Mouse (Mus musculus): ENCODE measurements at regions not wholly inside any gene's neighbourhood (a gene's known extent, or its start where the extent isn't known, plus 50 kb on each side); places are given as distances from the start of the nearest gene placed in this dataset.

DNA sequence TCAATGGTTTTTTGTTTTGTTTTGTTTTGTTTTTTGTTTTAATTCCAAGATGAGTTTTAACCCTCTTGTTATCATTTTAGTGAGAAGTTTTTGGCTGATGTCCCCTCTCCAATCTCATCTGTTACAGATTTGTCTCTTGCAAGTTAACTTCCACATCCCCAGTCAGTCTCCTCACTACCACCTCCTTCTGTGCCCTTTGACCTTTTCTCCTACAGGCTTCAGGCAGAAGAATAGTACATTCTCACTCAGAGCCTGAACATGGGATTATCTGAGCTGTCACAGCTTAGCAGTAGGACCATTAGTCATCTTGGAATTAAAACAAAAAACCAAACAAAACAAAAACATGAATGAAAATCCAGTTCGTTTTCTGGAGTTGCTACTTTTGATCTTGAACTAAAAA, 206.8 kb upstream of the Map3k7 start:
- peaks cover 5% of the 10 kb centered on the region; the same call in 1 of the 2 replicates for H3K4me1 ChIP-seq (ENCODE audit: control insufficient read depth, insufficient read depth, low read length)
- no peak overlapping the region; the same call in 1 of the 2 replicates for H3K27ac ChIP-seq (ENCODE audit: low read depth, low read length)
- no peaks in the 10 kb centered on the region for H3K27me3 ChIP-seq (ENCODE audit: control insufficient read depth, insufficient read depth, low read length)
- no peaks in the 10 kb centered on the region for H3K9me3 ChIP-seq (ENCODE audit: control insufficient read depth, low read length)
- whole genome bisulfite sequencing = 45% methylated on average over 1 of the region's 1 CpGs
- no peak overlapping the region for H3K4me2 ChIP-seq (replicated peaks; ENCODE audit: low read depth, low read length)
- H3K9ac ChIP-seq (ENCODE audit: low read depth, low read length) = no peak overlapping the region
- H3K36me3 ChIP-seq (ENCODE audit: control insufficient read depth, insufficient read depth, low read length) = no peaks in the 10 kb centered on the region
- H3K4me3 ChIP-seq (ENCODE audit: low read length) = no peak overlapping the region
- ATAC-seq (ENCODE audit: low FRiP score, low TSS enrichment) = 0 out of 2 replicates have a peak, but pooled peaks have one; percentile 18

GRCm38 (mm10) chr4:31760116-31760515, 203.8 kb upstream of the Map3k7 start:
- 66% methylated on average over 4 of the region's 4 CpGs for WGBS
- Histone ChIP-seq H3K4me3 (ENCODE audit: low read length) (no peak overlapping the region), H3K27ac (ENCODE audit: low read depth, low read length) (no peak overlapping the region), H3K9me3 (ENCODE audit: control insufficient read depth, low read length) (no peaks in the 10 kb centered on the region), H3K27me3 (ENCODE audit: control insufficient read depth, insufficient read depth, low read length) (no peaks in the 10 kb centered on the region), H3K4me2 (replicated peaks; ENCODE audit: low read depth, low read length) (no peak overlapping the region), H3K4me1 (ENCODE audit: control insufficient read depth, insufficient read depth, low read length) (peaks cover 5% of the 10 kb centered on the region; the same call in 1 of the 2 replicates), H3K36me3 (ENCODE audit: control insufficient read depth, insufficient read depth, low read length) (no peaks in the 10 kb centered on the region), H3K9ac (ENCODE audit: low read depth, low read length) (no peak overlapping the region)
- ATAC-seq (ENCODE audit: low FRiP score, low TSS enrichment) = no peak

DNA sequence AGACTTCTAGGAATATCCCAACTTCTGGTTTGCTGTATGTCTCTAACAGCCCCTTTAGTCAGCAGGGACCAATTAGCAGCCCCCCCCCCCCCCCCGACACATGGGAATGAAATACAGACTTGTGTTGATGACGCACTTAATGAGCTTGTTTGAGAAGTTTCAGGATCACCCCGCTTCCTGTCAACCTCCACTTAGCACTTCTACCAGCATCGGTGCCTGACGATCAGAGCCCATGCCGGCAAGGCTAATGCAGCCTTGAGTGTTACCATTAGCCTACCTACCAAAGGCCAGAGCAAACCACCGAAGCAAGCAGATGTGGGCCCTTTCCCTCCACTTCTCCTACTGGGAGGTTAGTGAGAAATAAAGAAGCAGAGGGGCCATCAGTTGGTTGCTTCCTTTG, 201.7 kb upstream of the Map3k7 start:
- Histone ChIP-seq H3K27ac (ENCODE audit: low read depth, low read length) (no peak overlapping the region), H3K36me3 (ENCODE audit: control insufficient read depth, insufficient read depth, low read length) (no peaks in the 10 kb centered on the region), H3K9ac (ENCODE audit: low read depth, low read length) (no peak overlapping the region), H3K27me3 (ENCODE audit: control insufficient read depth, insufficient read depth, low read length) (no peaks in the 10 kb centered on the region), H3K4me1 (ENCODE audit: control insufficient read depth, insufficient read depth, low read length) (no peaks in the 10 kb centered on the region; the same call in 1 of the 2 replicates), H3K9me3 (ENCODE audit: control insufficient read depth, low read length) (no peaks in the 10 kb centered on the region), H3K4me3 (ENCODE audit: low read length) (no peak overlapping the region), H3K4me2 (replicated peaks; ENCODE audit: low read depth, low read length) (no peak overlapping the region)
- no peak for ATAC-seq (ENCODE audit: low FRiP score, low TSS enrichment)
- 76% methylated on average over 7 of the region's 7 CpGs for WGBS

DNA sequence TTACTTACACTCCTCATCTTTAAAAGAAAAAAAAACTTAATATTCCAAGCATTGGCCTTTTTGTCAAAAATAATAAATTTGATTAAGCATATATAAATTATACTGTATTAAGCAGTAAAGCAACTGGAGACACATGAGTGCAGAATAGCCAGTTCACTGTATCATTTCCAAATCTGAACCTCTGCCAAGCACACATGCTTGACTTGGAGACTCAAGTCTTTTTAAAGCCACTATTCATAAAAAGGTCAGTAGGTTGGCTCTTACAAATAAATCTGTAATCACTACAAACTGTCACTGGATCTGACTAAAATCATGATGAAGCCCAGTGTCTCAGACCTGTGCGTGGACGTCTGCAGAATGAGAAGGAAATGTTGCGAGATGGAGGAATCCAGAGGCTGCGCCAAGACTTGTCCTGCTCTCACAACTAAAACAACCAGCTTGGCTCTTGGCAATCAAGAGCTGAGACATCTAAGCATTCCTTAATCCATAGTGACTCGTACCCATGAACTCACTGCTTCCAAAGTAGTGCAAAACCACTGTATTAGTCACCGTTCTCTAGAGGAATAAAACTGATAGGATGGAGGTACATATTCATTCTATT, 195.8 kb upstream of the Map3k7 start:
- Histone ChIP-seq H3K9ac (ENCODE audit: low read depth, low read length) (no peak overlapping the region), H3K4me3 (ENCODE audit: low read length) (no peak overlapping the region), H3K36me3 (ENCODE audit: control insufficient read depth, insufficient read depth, low read length) (no peaks in the 10 kb centered on the region), H3K4me2 (replicated peaks; ENCODE audit: low read depth, low read length) (no peak overlapping the region), H3K9me3 (ENCODE audit: control insufficient read depth, low read length) (no peaks in the 10 kb centered on the region), H3K27me3 (ENCODE audit: control insufficient read depth, insufficient read depth, low read length) (no peaks in the 10 kb centered on the region), H3K27ac (ENCODE audit: low read depth, low read length) (no peak overlapping the region), H3K4me1 (ENCODE audit: control insufficient read depth, insufficient read depth, low read length) (0 out of 2 replicates have a peak, but pooled peaks cover 4% of the 10 kb centered on the region)
- ATAC-seq (ENCODE audit: low FRiP score, low TSS enrichment) = peak; percentile 63; the same call in 1 of the 2 replicates
- 71% methylated on average over 6 of the region's 6 CpGs for WGBS

DNA sequence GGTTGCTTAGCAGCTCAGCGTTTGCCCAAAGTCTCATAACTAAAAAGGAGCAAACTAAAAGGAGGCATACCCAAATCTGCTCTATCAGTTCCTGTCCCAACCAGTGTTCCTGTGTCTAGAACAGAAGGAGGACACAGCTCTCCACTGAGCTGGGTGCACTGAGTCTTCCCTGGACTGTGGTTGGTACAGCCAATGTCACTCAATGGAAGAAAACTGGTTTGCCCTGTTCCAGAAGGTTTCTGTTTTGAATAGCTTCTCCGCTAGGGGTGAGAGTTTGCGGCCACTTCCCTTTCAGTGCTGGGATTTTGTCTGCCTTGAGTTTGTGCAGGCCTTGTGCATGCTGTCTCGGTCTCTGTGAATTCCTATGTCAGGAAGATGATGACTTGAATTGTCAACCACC, 194.6 kb upstream of the Map3k7 start:
- H3K4me1 ChIP-seq (ENCODE audit: control insufficient read depth, insufficient read depth, low read length) = 0 out of 2 replicates have a peak, but pooled peaks cover 4% of the 10 kb centered on the region
- H3K4me3 ChIP-seq (ENCODE audit: low read length) = no peak overlapping the region
- no peak overlapping the region for H3K27ac ChIP-seq (ENCODE audit: low read depth, low read length)
- no peaks in the 10 kb centered on the region for H3K36me3 ChIP-seq (ENCODE audit: control insufficient read depth, insufficient read depth, low read length)
- no peak overlapping the region for H3K9ac ChIP-seq (ENCODE audit: low read depth, low read length)
- no peak overlapping the region for H3K4me2 ChIP-seq (replicated peaks; ENCODE audit: low read depth, low read length)
- H3K9me3 ChIP-seq (ENCODE audit: control insufficient read depth, low read length) = no peaks in the 10 kb centered on the region
- WGBS = 85% methylated on average over 4 of the region's 4 CpGs
- no peak for ATAC-seq (ENCODE audit: low FRiP score, low TSS enrichment)
- no peaks in the 10 kb centered on the region for H3K27me3 ChIP-seq (ENCODE audit: control insufficient read depth, insufficient read depth, low read length)

- H3K4me2 ChIP-seq (replicated peaks; ENCODE audit: low read depth, low read length) = no peak overlapping the region
- no peak overlapping the region for H3K9ac ChIP-seq (ENCODE audit: low read depth, low read length)
- WGBS = 74% methylated on average over 1 of the region's 1 CpGs
- no peaks in the 10 kb centered on the region for H3K4me1 ChIP-seq (ENCODE audit: control insufficient read depth, insufficient read depth, low read length)
- H3K9me3 ChIP-seq (ENCODE audit: control insufficient read depth, low read length) = no peaks in the 10 kb centered on the region
- H3K36me3 ChIP-seq (ENCODE audit: control insufficient read depth, insufficient read depth, low read length) = no peaks in the 10 kb centered on the region
- H3K4me3 ChIP-seq (ENCODE audit: low read length) = no peak overlapping the region
- no peak for ATAC-seq (ENCODE audit: low FRiP score, low TSS enrichment)
- no peaks in the 10 kb centered on the region for H3K27me3 ChIP-seq (ENCODE audit: control insufficient read depth, insufficient read depth, low read length)
- no peak overlapping the region for H3K27ac ChIP-seq (ENCODE audit: low read depth, low read length)
Measured at GRCm38 (mm10) chr4:31786284-31786683, 177.6 kb upstream of the Map3k7 start.

DNA sequence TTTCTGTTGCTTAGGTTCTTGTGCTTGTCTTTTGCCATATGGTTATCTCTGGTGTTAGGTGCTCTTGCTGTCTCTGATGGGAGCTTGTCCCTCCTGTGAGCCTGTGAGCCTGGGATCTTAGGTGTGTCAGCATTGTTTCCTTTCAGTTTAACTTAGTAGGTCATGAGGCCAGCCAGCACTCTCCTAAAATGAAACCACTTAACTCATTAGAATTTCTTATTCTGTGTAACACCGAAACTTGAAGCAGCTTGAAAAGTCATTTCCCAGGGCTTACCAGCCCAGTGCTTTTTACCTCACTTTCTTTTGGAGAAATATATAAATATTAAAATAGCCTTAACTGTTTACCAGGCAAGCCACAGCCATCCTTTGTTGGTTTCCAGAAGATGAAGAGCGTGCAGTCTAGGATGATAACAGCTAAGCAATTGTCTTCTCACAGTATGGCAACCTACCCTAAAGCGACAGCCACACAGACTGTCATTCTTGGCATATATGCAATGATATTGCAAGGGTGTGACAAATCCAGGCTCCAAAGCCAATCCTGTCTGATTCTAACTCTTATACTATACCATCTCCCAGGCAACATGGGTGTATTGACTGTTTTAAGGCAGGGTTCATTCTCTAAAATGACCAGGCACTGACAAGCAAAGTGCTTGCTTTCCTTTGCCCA, 146.2 kb upstream of the Map3k7 start:
- Histone ChIP-seq H3K4me1 (ENCODE audit: control insufficient read depth, insufficient read depth, low read length) (no peaks in the 10 kb centered on the region), H3K27me3 (ENCODE audit: control insufficient read depth, insufficient read depth, low read length) (no peaks in the 10 kb centered on the region), H3K9me3 (ENCODE audit: control insufficient read depth, low read length) (no peaks in the 10 kb centered on the region), H3K27ac (ENCODE audit: low read depth, low read length) (no peak overlapping the region), H3K4me2 (replicated peaks; ENCODE audit: low read depth, low read length) (no peak overlapping the region), H3K36me3 (ENCODE audit: control insufficient read depth, insufficient read depth, low read length) (no peaks in the 10 kb centered on the region), H3K9ac (ENCODE audit: low read depth, low read length) (no peak overlapping the region), H3K4me3 (ENCODE audit: low read length) (no peak overlapping the region)
- WGBS = 97% methylated on average over 3 of the region's 3 CpGs
- ATAC-seq (ENCODE audit: low FRiP score, low TSS enrichment) = no peak

- Histone ChIP-seq H3K27me3 (ENCODE audit: control insufficient read depth, insufficient read depth, low read length) (no peaks in the 10 kb centered on the region), H3K4me1 (ENCODE audit: control insufficient read depth, insufficient read depth, low read length) (peaks cover 14% of the 10 kb centered on the region), H3K4me2 (replicated peaks; ENCODE audit: low read depth, low read length) (no peak overlapping the region), H3K9ac (ENCODE audit: low read depth, low read length) (no peak overlapping the region), H3K27ac (ENCODE audit: low read depth, low read length) (no peak overlapping the region; the same call in 1 of the 2 replicates), H3K4me3 (ENCODE audit: low read length) (no peak overlapping the region), H3K9me3 (ENCODE audit: control insufficient read depth, low read length) (no peaks in the 10 kb centered on the region), H3K36me3 (ENCODE audit: control insufficient read depth, insufficient read depth, low read length) (no peaks in the 10 kb centered on the region)
- no peak for ATAC-seq (ENCODE audit: low FRiP score, low TSS enrichment)
- WGBS = 50% methylated on average over 18 of the region's 18 CpGs
Measured at GRCm38 (mm10) chr4:31819521-31820259, 144.2 kb upstream of the Map3k7 start.
